Mouse (Mus musculus): ENCODE measurements around the gene Nr2c2. TPM values are rescaled to one million over a fixed set of nuclear protein-coding genes. Genes with fewer than 3 reads are reported as not detected.

Gene Nr2c2
- polyA plus RNA-seq, 1 experiment = 0.64 TPM

- no peak overlapping the region for H3K4me3 ChIP-seq (replicated peaks)
- no peaks in the 10 kb centered on the region for H3K9me3 ChIP-seq
- no peak for TF ChIP-seq FLI1 (IDR thresholded peaks at IDR 0.05; ENCODE audit: low read length)
- TF ChIP-seq GATA1 (IDR thresholded peaks at IDR 0.05; ENCODE audit: borderline replicate concordance, low read length) = no peak
- H3K4me1 ChIP-seq = no peaks in the 10 kb centered on the region
- peaks cover 23% of the 10 kb centered on the region for H3K27me3 ChIP-seq (replicated peaks)
- no peaks in the 10 kb centered on the region for H3K36me3 ChIP-seq (replicated peaks; ENCODE audit: low read length)
Observed at GRCm38 (mm10) chr6:92222021-92222420, 130.8 kb downstream of the Nr2c2 start.

Other genes starting within 250 kb of the Nr2c2 start
- gene Ccdc174, start 213.3 kb upstream of the Nr2c2 start, polyA plus RNA-seq (2012; ENCODE audit: insufficient read depth, low replicate concordance) = 2.6 and 6.0 TPM in 2 replicates
- gene 4930590J08Rik, start 188.6 kb upstream of the Nr2c2 start, polyA plus RNA-seq (2012; ENCODE audit: insufficient read depth, low replicate concordance) = 0.03 and 2.0 TPM in 2 replicates
- 0.08 and 0.28 TPM in 2 replicates for gene Fgd5, start 112.5 kb upstream of the Nr2c2 start, polyA plus RNA-seq (2012; ENCODE audit: insufficient read depth, low replicate concordance)
- gene Mrps25, start 92.6 kb downstream of the Nr2c2 start, polyA plus RNA-seq (2012; ENCODE audit: insufficient read depth, low replicate concordance) = 17.4 TPM in 1 of 2 replicates, not detected in the other
- gene Rbsn, start 123.5 kb downstream of the Nr2c2 start, polyA plus RNA-seq (2012; ENCODE audit: insufficient read depth, low replicate concordance) = 1.3 and 2.2 TPM in 2 replicates
- not detected in 2 replicates for gene Trh, start 153.3 kb downstream of the Nr2c2 start, polyA plus RNA-seq (2012; ENCODE audit: insufficient read depth, low replicate concordance)

All from megakaryocyte, embryonic 14.5 days (primary cell).